Mouse (Mus musculus) CD4-positive, CD25-positive, alpha-beta regulatory T cell, adult 4 months (primary cell): ENCODE measurements around the gene Drc7. TPM values are rescaled to one million over a fixed set of nuclear protein-coding genes. Genes with fewer than 3 reads are reported as not detected.

Experiments
- polyA plus RNA-seq, 2 experiments: library from polyadenylated mRNA; unstranded; fragments of 100-300 nt; shearing (Covaris generic); gene quantifications; one replicate each; pipeline ENCODE4 v1.2.1; 2017

Drc7 gene
- polyA plus RNA-seq, 2 experiments from 2014 or later: not detected

Other genes starting within 250 kb of the Drc7 start
- gene Ccl17, start 244.7 kb upstream of the Drc7 start, polyA plus RNA-seq: not detected
- gene Coq9, start 216.8 kb upstream of the Drc7 start, polyA plus RNA-seq: 10 to 100 TPM; 45.6 to 67.5 TPM
- 100 to 1,000 TPM in 1 of 2 experiments, 10 to 100 TPM in 1; 79.2 to 108 TPM for gene Ciapin1, start 216.7 kb upstream of the Drc7 start, polyA plus RNA-seq
- 100 to 1,000 TPM in 1 of 2 experiments, 10 to 100 TPM in 1; 87.2 to 106 TPM for gene Polr2c, start 197.7 kb upstream of the Drc7 start, polyA plus RNA-seq
- 1 to 10 TPM in 1 of 2 experiments, under 1 TPM in 1; 0.92 to 1.1 TPM for gene Dok4, start 178.8 kb upstream of the Drc7 start, polyA plus RNA-seq
- gene Ccdc102a, start 137.0 kb upstream of the Drc7 start, polyA plus RNA-seq: not detected
- 1 to 10 TPM in 1 of 2 experiments, under 1 TPM in 1; 0.97 to 1.4 TPM for gene Adgrg5, start 131.4 kb upstream of the Drc7 start, polyA plus RNA-seq
- gene Adgrg1, start 80.4 kb upstream of the Drc7 start, polyA plus RNA-seq: 1 to 10 TPM; 4.6 to 8.4 TPM
- gene Adgrg3, start 37.4 kb upstream of the Drc7 start, polyA plus RNA-seq: under 1 TPM in 1 of 2 experiments, not detected in 1; 0.51 TPM
- gene Katnb1, start 26.1 kb downstream of the Drc7 start, polyA plus RNA-seq: 10 to 100 TPM; 13.6 to 21.3 TPM
- not detected for gene Kifc3, start 147.7 kb downstream of the Drc7 start, polyA plus RNA-seq